Mouse (Mus musculus): Measurements from ENCODE around the gene Zfp345. TPM values are rescaled to one million over a fixed set of nuclear protein-coding genes. Genes with fewer than 3 reads are reported as not detected.

Zfp345 gene
- polyA plus RNA-seq, 1 experiment from 2014 or later: not detected

Other genes starting within 250 kb of the Zfp345 start
- gene Gm21994, start 229.5 kb downstream of the Zfp345 start, polyA plus RNA-seq (2015; fragmentation: Nextera tagmentation; extraction: Ambion mirVana): 1.6 and 1.8 TPM in 2 replicates
- not detected in 2 replicates for gene Gm14124, start 227.6 kb downstream of the Zfp345 start, polyA plus RNA-seq (2015; fragmentation: Nextera tagmentation; extraction: Ambion mirVana)
- 1.6 TPM in 1 of 2 replicates, not detected in the other for gene Gm10130, start 161.4 kb downstream of the Zfp345 start, polyA plus RNA-seq (2015; fragmentation: Nextera tagmentation; extraction: Ambion mirVana)
- 4.3 TPM in 2 replicates for gene 3300002I08Rik, start 122.3 kb downstream of the Zfp345 start, polyA plus RNA-seq (2015; fragmentation: Nextera tagmentation; extraction: Ambion mirVana)
- gene Zfp442, start 33.6 kb downstream of the Zfp345 start, polyA plus RNA-seq (2015; fragmentation: Nextera tagmentation; extraction: Ambion mirVana): 2.1 and 2.7 TPM in 2 replicates
- gene Cst7, start 85.3 kb upstream of the Zfp345 start, polyA plus RNA-seq (2015; fragmentation: Nextera tagmentation; extraction: Ambion mirVana): 0.32 and 0.46 TPM in 2 replicates
- gene Apmap, start 123.5 kb upstream of the Zfp345 start, polyA plus RNA-seq (2015; fragmentation: Nextera tagmentation; extraction: Ambion mirVana): 44.1 and 50.7 TPM in 2 replicates
- 12.9 and 13.4 TPM in 2 replicates for gene Acss1, start 183.4 kb upstream of the Zfp345 start, polyA plus RNA-seq (2015; fragmentation: Nextera tagmentation; extraction: Ambion mirVana)
- not detected in 2 replicates for gene Vsx1, start 204.3 kb upstream of the Zfp345 start, polyA plus RNA-seq (2015; fragmentation: Nextera tagmentation; extraction: Ambion mirVana)

Data from lung, postnatal 0 days (tissue).